Comparison of ENCODE assay signal across 8 mouse cellular contexts in the genomic region with DNA sequence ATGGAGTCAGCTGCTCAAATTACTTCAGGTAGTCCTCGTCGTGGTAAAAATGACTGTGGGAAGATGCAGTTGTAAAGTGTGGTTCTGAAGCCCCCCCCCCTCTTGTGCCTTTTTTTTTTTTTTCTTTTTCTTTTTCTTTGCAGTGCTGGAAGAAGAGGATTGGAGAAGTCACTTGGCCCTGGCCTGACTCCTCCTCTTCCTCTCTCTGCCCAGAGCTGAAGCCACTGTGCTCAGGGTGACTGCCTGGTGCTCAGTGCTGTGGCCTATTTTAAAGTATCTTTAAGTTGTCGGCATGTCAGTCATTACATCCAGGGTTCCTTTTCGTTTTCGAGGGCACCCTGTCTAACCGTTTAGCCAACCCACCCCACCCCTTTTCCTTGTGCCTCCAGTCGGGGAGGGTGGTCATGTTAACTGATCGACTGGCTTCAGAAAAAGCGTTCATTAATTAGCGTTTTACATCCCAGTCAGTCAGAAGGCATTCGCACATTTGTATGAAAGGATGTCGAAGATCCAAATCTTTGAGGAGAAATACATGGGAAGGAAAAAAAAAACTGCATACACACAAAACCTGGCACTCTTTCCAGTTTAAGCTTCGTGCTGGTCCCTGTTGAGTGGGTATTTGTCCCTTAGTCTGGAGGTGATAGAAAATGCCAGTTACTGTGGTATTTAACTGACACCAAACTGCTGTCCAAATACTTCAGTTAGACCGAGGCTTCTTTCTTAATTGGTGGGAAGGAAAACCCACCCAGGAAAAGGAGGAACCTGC.
DNase-seq lines count a peak whose midpoint lies in the region; ATAC-seq lines count a peak whose summit lies in the region.

No protein-coding gene starts in this region.

- no peak for ATAC-seq in kidney, embryonic 16.5 days (ENCODE audit: low FRiP score, low TSS enrichment)
- peak; percentile 52 for ATAC-seq in common myeloid progenitor, adult 5-6 weeks (replicated peaks; ENCODE audit: low read depth, poor library complexity, severe bottlenecking)
- ATAC-seq in hindbrain, embryonic 14.5 days (ENCODE audit: low FRiP score), result no peak
- peak; percentile 30; the same call in 1 of the 2 replicates for ATAC-seq in megakaryocyte-erythroid progenitor cell, adult 5-6 weeks (replicated peaks; ENCODE audit: low FRiP score, low TSS enrichment, poor library complexity, severe bottlenecking)

- peak overlapping the region; percentile 32 for H3K4me3 ChIP-seq in kidney, embryonic 16.5 days (ENCODE audit: low read length)
- no peak overlapping the region for H3K4me3 ChIP-seq in hindbrain, embryonic 14.5 days (replicated peaks; ENCODE audit: low read length)

- peak overlapping the region; percentile 87 for H3K27ac ChIP-seq in kidney, embryonic 16.5 days (ENCODE audit: low read length)
- H3K27ac ChIP-seq in hindbrain, embryonic 14.5 days, result no peak overlapping the region

- H3K4me1 ChIP-seq in kidney, embryonic 16.5 days (ENCODE audit: insufficient read depth, low read length), result peaks cover 56% of the 10 kb centered on the region
- peaks cover 16% of the 10 kb centered on the region for H3K4me1 ChIP-seq in hindbrain, embryonic 14.5 days (replicated peaks; ENCODE audit: control insufficient read depth, insufficient read depth, low read length)

- H3K9ac ChIP-seq in kidney, embryonic 16.5 days (replicated peaks; ENCODE audit: low read length), result peak overlapping the region; percentile 43
- no peak overlapping the region for H3K9ac ChIP-seq in hindbrain, embryonic 14.5 days

- peak overlapping the region; percentile 51 for H3K4me2 ChIP-seq in kidney, embryonic 16.5 days (replicated peaks; ENCODE audit: low read depth, low read length)
- H3K4me2 ChIP-seq in hindbrain, embryonic 14.5 days (replicated peaks), result peak overlapping the region; percentile 47

- DNase-seq in kidney, adult 18-20 months, result no peak
- DNase-seq in hindbrain, embryonic 14.5 days (ENCODE audit: low spot score), result no peak
- no peak for DNase-seq in layer of hippocampus, adult 18-20 months (ENCODE audit: low spot score in 2 of 2)
- no peak for DNase-seq in cerebellum, postnatal 14 days
- DNase-seq in ovary, postnatal 10 days (ENCODE audit: low spot score), result no peak

- WGBS in kidney, embryonic 16.5 days, result 19% methylated on average over 14 of the region's 14 CpGs
- WGBS in hindbrain, embryonic 14.5 days, result 19% methylated on average over 14 of the region's 14 CpGs

- no peaks in the 10 kb centered on the region for H3K9me3 ChIP-seq in kidney, embryonic 16.5 days (ENCODE audit: low read length)
- H3K9me3 ChIP-seq in hindbrain, embryonic 14.5 days (ENCODE audit: control insufficient read depth, low read length), result no peaks in the 10 kb centered on the region

- H3K36me3 ChIP-seq in kidney, embryonic 16.5 days (ENCODE audit: insufficient read depth, low read length), result no peaks in the 10 kb centered on the region
- H3K36me3 ChIP-seq in hindbrain, embryonic 14.5 days (replicated peaks; ENCODE audit: control insufficient read depth, insufficient read depth), result no peaks in the 10 kb centered on the region

- H3K27me3 ChIP-seq in kidney, embryonic 16.5 days (ENCODE audit: insufficient read depth, low read length), result no peaks in the 10 kb centered on the region
- H3K27me3 ChIP-seq in hindbrain, embryonic 14.5 days (ENCODE audit: control insufficient read depth, insufficient read depth, low read length), result no peaks in the 10 kb centered on the region

Comparison
In these comparisons a context has a peak if more than half of its experiments do, and no peak if none do; other contexts are left out.
1. ATAC-seq: peak in common myeloid progenitor, adult 5-6 weeks (single experiment) and megakaryocyte-erythroid progenitor cell, adult 5-6 weeks (single experiment); none in kidney, embryonic 16.5 days (single experiment) and hindbrain, embryonic 14.5 days (single experiment).